Mouse (Mus musculus): ENCODE results near the gene Rpl10a.

- no peak for TF ChIP-seq CTCF (IDR thresholded peaks at IDR 0.05; ENCODE audit: borderline replicate concordance, control insufficient read depth, extremely low read depth, insufficient read depth, low read length, poor library complexity)
- TF ChIP-seq POLR2A (IDR thresholded peaks at IDR 0.05; ENCODE audit: control insufficient read depth, extremely low read depth, insufficient read depth, low read length, poor library complexity), result no peak
Observed at GRCm38 (mm10) chr17:28279780-28280422, 48.4 kb upstream of the Rpl10a start.
